Mouse (Mus musculus): Measurements from ENCODE around the gene Rnf123. TPM values are rescaled to one million over a fixed set of nuclear protein-coding genes. Genes with fewer than 3 reads are reported as not detected.

Rnf123 gene
- total and polyA plus RNA-seq, 2 experiments from 2014 or later = 32.9 to 40.5 TPM

DNA sequence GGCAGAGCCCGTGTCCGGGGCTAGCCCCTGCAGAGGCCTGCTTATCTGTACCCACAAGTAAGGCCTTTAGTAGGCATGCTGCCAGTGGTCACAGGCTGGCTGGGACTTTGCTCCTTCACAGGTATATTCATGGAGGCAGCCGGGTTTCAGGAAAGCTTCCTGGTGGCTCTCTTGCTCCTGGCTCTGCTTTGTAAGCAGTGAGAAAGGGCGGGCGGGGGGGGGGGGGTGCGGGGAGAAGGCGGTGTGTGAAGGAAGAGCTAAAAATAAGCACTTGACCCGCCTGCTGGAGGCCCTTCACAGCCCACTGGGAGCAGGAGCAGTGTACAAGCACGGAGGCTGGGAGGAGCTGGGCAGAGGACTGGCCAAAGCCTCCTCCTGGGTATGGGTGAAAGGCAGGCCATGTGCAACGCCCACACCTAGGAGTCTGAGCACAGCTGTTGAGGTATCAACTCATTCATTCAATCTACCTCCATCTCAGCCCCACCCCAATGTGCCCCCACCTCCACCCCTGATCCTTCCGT is 36.8 kb upstream of the Rnf123 start:
- DNase-seq (ENCODE audit: low spot score) = peak; percentile 83
- peak; percentile 96 for ATAC-seq (ENCODE audit: insufficient read depth, low read depth)
- WGBS = 8% methylated on average over 9 of the region's 11 CpGs
- H3K9me3 ChIP-seq (replicated peaks; ENCODE audit: control insufficient read depth, low read length) = no peaks in the 10 kb centered on the region
- no peak overlapping the region for H3K9ac ChIP-seq (replicated peaks; ENCODE audit: low read depth, low read length)
- peaks cover 7% of the 10 kb centered on the region for H3K4me1 ChIP-seq (ENCODE audit: control insufficient read depth, insufficient read depth)
- peak overlapping the region; percentile 68 for H3K27ac ChIP-seq (ENCODE audit: low read depth)
- 0 out of 2 replicates have a peak, but pooled peaks have one; percentile 3 for TF ChIP-seq CTCF (IDR thresholded peaks at IDR 0.05; ENCODE audit: low read depth)
- TF ChIP-seq EP300 (IDR thresholded peaks at IDR 0.05; ENCODE audit: low read depth) = no peak
- peaks cover 5% of the 10 kb centered on the region; the same call in 1 of the 2 replicates for H3K27me3 ChIP-seq (ENCODE audit: control insufficient read depth, insufficient read depth, low read length)
- no peaks in the 10 kb centered on the region for H3K36me3 ChIP-seq (replicated peaks; ENCODE audit: control insufficient read depth, insufficient read depth, low read length)
- no peak overlapping the region for H3K4me3 ChIP-seq (ENCODE audit: low read depth, low read length)
- 0 out of 2 replicates have a peak overlapping the region, but pooled peaks have one; percentile 10 for H3K4me2 ChIP-seq (ENCODE audit: low read depth, low read length)

- ATAC-seq (ENCODE audit: insufficient read depth, low read depth) = no peak
- 66% methylated on average over 4 of the region's 4 CpGs for WGBS
- Histone ChIP-seq H3K27ac (ENCODE audit: low read depth) (no peak overlapping the region), H3K4me3 (ENCODE audit: low read depth, low read length) (no peak overlapping the region), H3K4me2 (ENCODE audit: low read depth, low read length) (no peak overlapping the region), H3K9me3 (replicated peaks; ENCODE audit: control insufficient read depth, low read length) (no peaks in the 10 kb centered on the region), H3K36me3 (replicated peaks; ENCODE audit: control insufficient read depth, insufficient read depth, low read length) (no peaks in the 10 kb centered on the region), H3K9ac (replicated peaks; ENCODE audit: low read depth, low read length) (no peak overlapping the region), H3K27me3 (ENCODE audit: control insufficient read depth, insufficient read depth, low read length) (peaks cover 6% of the 10 kb centered on the region; the same call in 1 of the 2 replicates), H3K4me1 (ENCODE audit: control insufficient read depth, insufficient read depth) (peaks cover 7% of the 10 kb centered on the region)
- TF ChIP-seq EP300 (IDR thresholded peaks at IDR 0.05; ENCODE audit: low read depth) (no peak), CTCF (IDR thresholded peaks at IDR 0.05; ENCODE audit: low read depth) (no peak)
- DNase-seq (ENCODE audit: low spot score) = no peak
Observed at GRCm38 (mm10) chr9:108117143-108117542, 34.0 kb upstream of the Rnf123 start.

- Histone ChIP-seq H3K36me3 (replicated peaks; ENCODE audit: control insufficient read depth, insufficient read depth, low read length) (no peaks in the 10 kb centered on the region), H3K4me3 (ENCODE audit: low read depth, low read length) (no peak overlapping the region), H3K4me2 (ENCODE audit: low read depth, low read length) (no peak overlapping the region), H3K27ac (ENCODE audit: low read depth) (no peak overlapping the region), H3K9ac (replicated peaks; ENCODE audit: low read depth, low read length) (no peak overlapping the region), H3K4me1 (ENCODE audit: control insufficient read depth, insufficient read depth) (peaks cover 12% of the 10 kb centered on the region), H3K9me3 (replicated peaks; ENCODE audit: control insufficient read depth, low read length) (no peaks in the 10 kb centered on the region), H3K27me3 (ENCODE audit: control insufficient read depth, insufficient read depth, low read length) (peaks cover 9% of the 10 kb centered on the region; the same call in 1 of the 2 replicates)
- ATAC-seq (ENCODE audit: insufficient read depth, low read depth) = no peak
- WGBS = 65% methylated on average over 43 of the region's 43 CpGs
- DNase-seq (ENCODE audit: low spot score) = no peak
- TF ChIP-seq CTCF (IDR thresholded peaks at IDR 0.05; ENCODE audit: low read depth) (no peak), EP300 (IDR thresholded peaks at IDR 0.05; ENCODE audit: low read depth) (no peak)
Observed at GRCm38 (mm10) chr9:108115290-108116077, 32.3 kb upstream of the Rnf123 start.

GRCm38 (mm10) chr9:108112719-108113340 is 29.7 kb upstream of the Rnf123 start:
- WGBS = 93% methylated on average over 18 of the region's 18 CpGs
- DNase-seq (ENCODE audit: low spot score) (no peak), ATAC-seq (ENCODE audit: insufficient read depth, low read depth) (no peak)
- Histone ChIP-seq H3K36me3 (replicated peaks; ENCODE audit: control insufficient read depth, insufficient read depth, low read length) (no peaks in the 10 kb centered on the region), H3K9me3 (replicated peaks; ENCODE audit: control insufficient read depth, low read length) (no peaks in the 10 kb centered on the region), H3K9ac (replicated peaks; ENCODE audit: low read depth, low read length) (no peak overlapping the region), H3K4me2 (ENCODE audit: low read depth, low read length) (no peak overlapping the region), H3K4me1 (ENCODE audit: control insufficient read depth, insufficient read depth) (peaks cover 7% of the 10 kb centered on the region; the same call in 1 of the 2 replicates), H3K27me3 (ENCODE audit: control insufficient read depth, insufficient read depth, low read length) (peaks cover 15% of the 10 kb centered on the region; the same call in 1 of the 2 replicates), H3K27ac (ENCODE audit: low read depth) (no peak overlapping the region), H3K4me3 (ENCODE audit: low read depth, low read length) (no peak overlapping the region)
- no peak for TF ChIP-seq CTCF (IDR thresholded peaks at IDR 0.05; ENCODE audit: low read depth)
- TF ChIP-seq EP300 (IDR thresholded peaks at IDR 0.05; ENCODE audit: low read depth) = no peak

- ATAC-seq (ENCODE audit: insufficient read depth, low read depth) (no peak), DNase-seq (ENCODE audit: low spot score) (no peak)
- H3K9me3 ChIP-seq (replicated peaks; ENCODE audit: control insufficient read depth, low read length) = no peaks in the 10 kb centered on the region
- TF ChIP-seq EP300 (IDR thresholded peaks at IDR 0.05; ENCODE audit: low read depth) (no peak), CTCF (IDR thresholded peaks at IDR 0.05; ENCODE audit: low read depth) (no peak)
- H3K27me3 ChIP-seq (ENCODE audit: control insufficient read depth, insufficient read depth, low read length) = peaks cover 15% of the 10 kb centered on the region; the same call in 1 of the 2 replicates
- H3K36me3 ChIP-seq (replicated peaks; ENCODE audit: control insufficient read depth, insufficient read depth, low read length) = no peaks in the 10 kb centered on the region
- H3K27ac ChIP-seq (ENCODE audit: low read depth) = no peak overlapping the region
- H3K4me2 ChIP-seq (ENCODE audit: low read depth, low read length) = peak overlapping the region; percentile 54
- H3K9ac ChIP-seq (replicated peaks; ENCODE audit: low read depth, low read length) = peak overlapping the region; percentile 18; the same call in 1 of the 2 replicates
- H3K4me1 ChIP-seq (ENCODE audit: control insufficient read depth, insufficient read depth) = peaks cover 7% of the 10 kb centered on the region; the same call in 1 of the 2 replicates
- WGBS = 71% methylated on average over 17 of the region's 17 CpGs
- peak overlapping the region; percentile 32 for H3K4me3 ChIP-seq (ENCODE audit: low read depth, low read length)
Observed at GRCm38 (mm10) chr9:108111593-108112121, 28.5 kb upstream of the Rnf123 start.

Data from heart, postnatal 0 days (tissue).